Mouse (Mus musculus): Measurements from ENCODE around the gene Ebf1. TPM values are rescaled to one million over a fixed set of nuclear protein-coding genes. Genes with fewer than 3 reads are reported as not detected.

The Ebf1 gene
- total RNA-seq, 2 experiments from 2014 or later: 7.6 to 21.0 TPM

GRCm38 (mm10) chr11:44867433-44867832 lies 250.3 kb downstream of the Ebf1 start:
- ATAC-seq (replicated peaks; ENCODE audit: low FRiP score, poor library complexity, severe bottlenecking): no peak

- ATAC-seq (replicated peaks; ENCODE audit: low FRiP score, poor library complexity, severe bottlenecking): no peak
Observed at GRCm38 (mm10) chr11:44873876-44874275, 256.8 kb downstream of the Ebf1 start.

- ATAC-seq (replicated peaks; ENCODE audit: low FRiP score, poor library complexity, severe bottlenecking): no peak
Observed at GRCm38 (mm10) chr11:44875171-44875570, 258.1 kb downstream of the Ebf1 start.

- no peak for ATAC-seq (replicated peaks; ENCODE audit: low FRiP score, poor library complexity, severe bottlenecking)
Observed at GRCm38 (mm10) chr11:44881056-44881683, 264.1 kb downstream of the Ebf1 start.

GRCm38 (mm10) chr11:44882476-44882970 lies 265.4 kb downstream of the Ebf1 start:
- ATAC-seq (replicated peaks; ENCODE audit: low FRiP score, poor library complexity, severe bottlenecking): no peak

GRCm38 (mm10) chr11:44884337-44884736 lies 267.2 kb downstream of the Ebf1 start:
- no peak for ATAC-seq (replicated peaks; ENCODE audit: low FRiP score, poor library complexity, severe bottlenecking)

- ATAC-seq (replicated peaks; ENCODE audit: low FRiP score, poor library complexity, severe bottlenecking): no peak
Observed at GRCm38 (mm10) chr11:44886897-44887296, 269.8 kb downstream of the Ebf1 start.

- no peak for ATAC-seq (replicated peaks; ENCODE audit: low FRiP score, poor library complexity, severe bottlenecking)
Observed at GRCm38 (mm10) chr11:44887691-44888090, 270.6 kb downstream of the Ebf1 start.

GRCm38 (mm10) chr11:44888390-44888789 lies 271.3 kb downstream of the Ebf1 start:
- no peak for ATAC-seq (replicated peaks; ENCODE audit: low FRiP score, poor library complexity, severe bottlenecking)

GRCm38 (mm10) chr11:44892814-44893521 lies 275.9 kb downstream of the Ebf1 start:
- no peak for ATAC-seq (replicated peaks; ENCODE audit: low FRiP score, poor library complexity, severe bottlenecking)

GRCm38 (mm10) chr11:44893986-44894385 lies 276.9 kb downstream of the Ebf1 start:
- ATAC-seq (replicated peaks; ENCODE audit: low FRiP score, poor library complexity, severe bottlenecking): no peak

- ATAC-seq (replicated peaks; ENCODE audit: low FRiP score, poor library complexity, severe bottlenecking): no peak
Observed at GRCm38 (mm10) chr11:44894798-44895197, 277.7 kb downstream of the Ebf1 start.

- no peak for ATAC-seq (replicated peaks; ENCODE audit: low FRiP score, poor library complexity, severe bottlenecking)
Observed at GRCm38 (mm10) chr11:44895893-44896292, 278.8 kb downstream of the Ebf1 start.

- ATAC-seq (replicated peaks; ENCODE audit: low FRiP score, poor library complexity, severe bottlenecking): no peak
Observed at GRCm38 (mm10) chr11:44897140-44897665, 280.1 kb downstream of the Ebf1 start.

- no peak for ATAC-seq (replicated peaks; ENCODE audit: low FRiP score, poor library complexity, severe bottlenecking)
Observed at GRCm38 (mm10) chr11:44899554-44899953, 282.4 kb downstream of the Ebf1 start.

GRCm38 (mm10) chr11:44899965-44900364 lies 282.8 kb downstream of the Ebf1 start:
- no peak for ATAC-seq (replicated peaks; ENCODE audit: low FRiP score, poor library complexity, severe bottlenecking)

- no peak for ATAC-seq (replicated peaks; ENCODE audit: low FRiP score, poor library complexity, severe bottlenecking)
Observed at GRCm38 (mm10) chr11:44900496-44900895, 283.4 kb downstream of the Ebf1 start.

- no peak for ATAC-seq (replicated peaks; ENCODE audit: low FRiP score, poor library complexity, severe bottlenecking)
Observed at GRCm38 (mm10) chr11:44901715-44902114, 284.6 kb downstream of the Ebf1 start.

GRCm38 (mm10) chr11:44902165-44902564 lies 285.0 kb downstream of the Ebf1 start:
- no peak for ATAC-seq (replicated peaks; ENCODE audit: low FRiP score, poor library complexity, severe bottlenecking)

GRCm38 (mm10) chr11:44904121-44904520 lies 287.0 kb downstream of the Ebf1 start:
- ATAC-seq (replicated peaks; ENCODE audit: low FRiP score, poor library complexity, severe bottlenecking): no peak

- no peak for ATAC-seq (replicated peaks; ENCODE audit: low FRiP score, poor library complexity, severe bottlenecking)
Observed at GRCm38 (mm10) chr11:44906456-44906855, 289.3 kb downstream of the Ebf1 start.

Measured in erythroid progenitor cell, adult 5-6 weeks (primary cell).